Mouse (Mus musculus) frontal cortex, adult (tissue): ENCODE data around the gene Vmn1r15.

Source experiments
- ATAC-seq: cut with Nextera tagmentation; 2 replicates; pipeline ENCODE4 v1.9.2; 2017; ENCODE audit warnings: mild to moderate bottlenecking, moderate library complexity, mixed read lengths; ENCODE audit not compliant: low TSS enrichment

Vmn1r15 gene

GRCm38 (mm10) chr6:57257652-57258051 is at the start of gene Vmn1r15:
Vmn1r15 (plus strand) TSS chr6:57257952.
- ATAC-seq = no peak

- ATAC-seq = no peak
These were observed 26.4 kb upstream of the Vmn1r15 start, which contains the start of gene Vmn1r14 for GRCm38 (mm10) chr6:57231386-57231785. Vmn1r14 (plus strand) TSS chr6:57231686.

- ATAC-seq = no peak
These were observed 3.2 kb downstream of the Vmn1r15 start for GRCm38 (mm10) chr6:57260990-57261389.

GRCm38 (mm10) chr6:57271881-57272280 is 14.1 kb downstream of the Vmn1r15 start:
- no peak for ATAC-seq

DNA sequence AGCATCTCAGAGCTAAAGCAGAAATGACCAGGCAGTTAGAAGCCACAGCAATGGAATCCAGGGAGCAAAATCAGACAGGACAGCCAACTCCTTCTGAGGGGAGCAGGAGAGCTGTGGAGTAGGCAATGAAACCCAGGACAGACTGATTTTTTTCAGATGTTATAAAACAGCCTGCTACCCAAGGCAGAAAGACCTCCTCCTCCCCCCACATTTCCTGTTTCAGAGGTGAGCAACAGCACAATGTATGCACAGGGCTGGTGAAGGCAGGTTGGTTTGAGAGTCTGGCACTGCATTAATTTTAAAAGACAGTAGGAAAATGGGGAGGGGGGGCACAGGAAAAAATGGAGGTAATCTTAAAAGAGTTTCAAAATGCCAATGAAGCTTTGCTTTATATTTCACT is 14.8 kb downstream of the Vmn1r15 start:
- ATAC-seq = no peak

DNA sequence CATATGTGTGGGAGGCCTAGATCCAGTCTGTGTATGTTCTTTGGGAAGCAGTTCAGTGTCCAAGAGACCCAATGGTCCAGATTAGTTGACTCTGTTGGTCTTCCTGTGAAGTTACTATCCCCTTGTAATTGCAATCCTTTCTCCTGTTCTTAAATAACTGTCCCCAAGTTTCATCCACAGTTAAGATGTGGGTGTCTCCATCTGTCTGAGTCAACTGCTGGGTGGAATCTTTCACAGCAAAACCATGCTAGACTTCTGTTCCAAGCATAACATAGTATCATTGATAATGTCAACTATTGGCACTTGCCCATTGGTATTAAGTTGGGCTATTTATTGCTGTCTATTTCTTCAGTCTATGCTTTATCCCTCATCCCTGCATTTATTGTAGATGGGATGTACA is 21.2 kb downstream of the Vmn1r15 start:
- ATAC-seq = peak; percentile 91
